Mouse (Mus musculus) thymus, postnatal 4 days (tissue): ENCODE data around the gene Dpysl5.
A peak's percentile ranks its signal among the peaks of the same experiment; 100 is the strongest.

Experiments used
- DNase-seq: peaks from one replicate; pipeline ENCODE4 v3.0.0; 2021

The Dpysl5 gene

DNA sequence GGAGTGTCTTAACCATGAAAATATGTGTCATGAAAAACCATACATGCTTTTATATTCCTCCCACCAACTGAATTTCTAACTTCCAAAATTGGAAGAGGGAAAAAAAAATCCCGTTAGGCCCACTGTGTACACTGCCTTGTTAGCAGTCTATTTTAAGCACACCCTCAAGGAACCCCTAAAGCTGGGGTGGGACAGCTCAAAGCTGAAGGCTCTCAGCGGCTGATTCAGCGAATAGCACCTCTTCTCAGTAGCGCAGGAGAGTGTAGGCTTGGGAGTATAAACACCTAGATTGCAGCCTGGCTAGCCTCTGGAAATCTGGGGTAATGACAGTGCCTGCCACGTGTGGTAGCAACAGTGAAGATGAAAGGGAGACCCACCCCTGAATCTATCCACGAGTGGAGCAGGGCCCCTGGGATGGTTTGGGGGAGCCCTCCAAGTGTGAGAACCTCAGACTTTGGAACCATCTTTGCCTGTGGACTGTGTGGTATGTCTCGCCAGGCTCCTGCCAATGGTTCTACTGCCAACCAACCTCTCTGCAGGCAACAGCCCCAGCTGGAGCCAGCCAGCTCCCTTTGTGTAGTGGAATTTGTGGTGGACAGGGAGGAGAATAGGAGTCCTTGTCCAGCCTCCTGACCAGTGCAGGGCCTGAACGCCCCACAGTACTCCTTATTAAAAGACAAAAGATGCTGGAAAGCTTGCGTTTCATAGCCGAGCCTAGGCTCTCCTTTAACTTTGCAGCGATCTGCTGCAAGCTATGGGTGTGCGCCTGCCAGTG, 54.4 kb downstream of the Dpysl5 start:
- DNase-seq = no peak

DNA sequence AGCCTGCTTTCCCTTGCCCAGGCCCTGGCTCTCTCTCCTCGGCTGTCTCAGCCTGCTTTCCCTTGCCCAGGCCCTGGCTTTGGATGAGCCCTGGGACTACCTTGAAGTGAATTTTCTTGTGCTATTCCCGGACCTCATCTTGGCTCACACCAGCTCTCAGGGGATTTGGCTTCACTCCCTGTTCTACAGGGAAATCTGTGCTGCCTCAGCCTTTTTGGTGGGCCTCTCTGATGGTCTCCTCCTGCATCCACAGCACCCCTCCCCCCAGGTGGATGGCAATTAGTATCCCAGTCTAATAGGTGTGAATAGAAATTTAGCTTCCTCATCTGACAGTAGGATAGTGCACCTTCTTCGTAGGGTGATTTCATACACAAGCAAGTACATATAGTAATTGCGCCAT, 56.7 kb downstream of the Dpysl5 start:
- no peak for DNase-seq

DNA sequence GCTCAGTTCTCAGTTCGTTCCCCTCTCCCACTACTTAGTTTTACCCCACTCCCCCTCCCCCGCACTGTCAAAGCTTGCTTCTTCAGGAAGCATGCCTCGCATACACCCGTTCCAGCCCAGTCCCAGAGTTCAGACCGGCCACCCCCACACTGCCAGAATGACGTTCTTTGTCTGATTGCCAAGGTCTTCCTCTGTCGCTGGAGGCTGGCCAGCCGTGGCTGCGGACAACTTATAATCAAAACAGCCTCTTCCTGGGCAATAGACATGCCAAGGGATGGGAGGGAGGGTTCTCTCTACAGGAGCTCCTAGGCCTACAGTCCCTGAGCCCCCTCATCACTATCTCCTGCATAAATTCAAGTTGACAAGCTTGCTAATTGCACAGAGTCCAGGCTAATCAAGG, 57.2 kb downstream of the Dpysl5 start:
- DNase-seq = no peak

- DNase-seq = no peak
Observed at GRCm38 (mm10) chr5:30769075-30769474, 57.7 kb downstream of the Dpysl5 start.

DNA sequence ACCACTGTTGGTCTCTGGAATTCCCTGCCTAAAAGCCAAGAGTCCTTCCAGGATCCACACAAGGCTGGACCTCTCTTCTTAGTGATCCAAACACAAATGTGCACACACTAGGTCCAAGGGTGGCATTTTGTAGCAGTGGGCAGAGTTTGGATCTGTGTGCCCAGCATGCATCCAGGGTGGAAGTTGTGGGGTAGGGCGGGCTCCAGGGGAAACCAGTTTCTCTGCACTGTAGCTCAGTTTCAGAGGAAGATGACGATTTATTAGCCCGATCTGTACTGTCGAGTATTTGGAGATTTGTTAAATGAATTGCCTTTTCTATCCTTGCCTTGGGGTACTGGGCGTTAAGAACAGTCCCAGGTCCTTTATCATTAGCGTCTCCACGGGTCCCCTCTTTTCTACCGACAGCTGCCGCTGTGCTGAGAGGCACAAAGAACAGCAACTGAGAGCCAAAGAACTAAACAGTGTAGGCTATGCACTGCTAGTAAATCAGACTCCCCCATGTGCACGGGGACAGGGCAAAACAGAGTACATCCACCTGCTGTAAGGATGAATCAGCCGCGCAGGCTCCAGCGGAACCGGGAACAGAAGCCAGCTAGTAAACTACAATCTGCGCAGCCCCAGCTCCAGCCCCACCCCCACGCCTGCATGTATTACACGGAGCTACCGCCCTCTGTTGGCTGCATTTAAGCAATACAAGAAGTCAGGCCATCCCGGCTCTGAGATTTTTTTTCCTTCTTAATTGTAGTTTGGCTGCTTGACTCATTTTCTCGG, 63.4 kb downstream of the Dpysl5 start:
- DNase-seq = peak; percentile 91

- no peak for DNase-seq
Observed at GRCm38 (mm10) chr5:30780699-30781098, 69.3 kb downstream of the Dpysl5 start.

GRCm38 (mm10) chr5:30781147-30781546, 69.8 kb downstream of the Dpysl5 start:
- DNase-seq = no peak

DNA sequence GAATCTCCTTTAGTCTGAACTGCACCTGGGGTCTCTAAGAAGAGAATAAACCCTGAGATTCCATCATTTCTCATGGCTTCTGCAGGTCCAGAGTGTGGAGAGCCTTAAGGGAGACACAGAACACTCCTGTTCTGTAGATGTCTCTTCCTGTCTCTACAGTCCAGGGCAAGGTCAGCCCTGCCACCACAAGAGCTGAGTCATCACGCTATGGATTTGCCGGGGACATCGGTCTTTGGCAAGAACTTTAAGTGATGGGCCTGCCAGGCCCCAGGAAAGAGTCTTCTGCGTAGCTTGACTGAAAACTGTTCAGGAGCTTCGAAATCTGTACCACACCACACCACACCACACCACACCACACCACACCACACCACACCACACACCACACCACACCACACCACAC, 76.0 kb downstream of the Dpysl5 start:
- no peak for DNase-seq

DNA sequence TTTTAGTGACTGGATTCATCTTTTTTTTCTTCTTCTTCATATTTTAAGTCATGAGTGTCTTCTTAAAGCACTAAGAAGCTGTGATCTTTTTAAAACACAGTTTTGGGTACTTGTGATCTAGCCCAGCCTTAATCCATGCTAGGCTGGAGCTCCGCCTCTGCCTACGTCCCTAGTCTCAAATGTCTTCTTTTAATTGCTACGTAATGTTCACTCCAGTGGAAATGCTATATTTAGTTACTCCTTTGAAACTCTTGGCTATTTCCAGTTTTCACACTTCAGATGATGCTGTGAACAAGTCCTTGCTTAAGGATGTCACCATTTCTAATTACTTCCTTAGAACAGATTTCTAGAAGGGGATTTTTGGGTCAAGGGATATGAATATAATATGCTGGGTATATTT, 78.7 kb downstream of the Dpysl5 start:
- DNase-seq = no peak

DNA sequence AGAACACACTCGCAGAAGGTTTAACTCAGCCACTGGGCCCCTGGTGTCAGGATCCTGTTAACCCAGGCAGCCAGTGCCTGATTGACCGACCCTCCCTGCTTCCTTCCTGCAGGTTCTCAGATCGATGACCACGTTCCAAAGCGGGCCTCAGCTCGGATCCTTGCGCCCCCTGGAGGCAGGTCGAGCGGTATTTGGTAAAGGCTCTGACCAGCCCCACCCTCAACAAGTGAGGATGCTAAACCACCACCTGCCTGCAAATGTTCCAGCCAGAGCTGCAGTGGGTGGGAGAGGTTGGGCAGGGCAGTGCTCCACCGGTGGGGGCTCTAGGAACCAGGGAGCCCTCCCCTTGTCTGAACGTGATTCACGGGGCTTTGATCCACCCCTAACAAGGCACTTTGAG, 84.8 kb downstream of the Dpysl5 start:
- peak; percentile 90 for DNase-seq

DNA sequence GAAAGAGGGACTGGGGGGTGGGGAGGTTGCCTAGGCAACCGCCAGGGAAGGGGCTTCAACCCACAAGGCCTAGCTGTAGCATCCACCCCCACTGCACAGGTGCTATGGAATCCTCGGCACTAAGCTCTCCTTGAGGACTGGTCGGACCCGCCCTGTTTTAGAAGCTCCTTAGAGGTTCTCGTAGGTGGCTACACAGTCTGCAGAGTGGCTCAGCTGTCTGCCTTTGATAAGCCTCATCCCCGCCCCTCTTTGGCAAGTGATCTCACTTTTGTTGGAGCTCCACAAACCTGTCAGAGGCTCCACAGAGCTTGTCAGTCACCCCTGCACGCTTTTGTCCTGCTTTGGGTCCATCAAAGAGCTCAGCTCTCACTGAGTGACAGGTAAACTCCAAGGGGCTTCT, 86.1 kb downstream of the Dpysl5 start:
- no peak for DNase-seq

GRCm38 (mm10) chr5:30797982-30798381, 86.6 kb downstream of the Dpysl5 start:
- no peak for DNase-seq

DNA sequence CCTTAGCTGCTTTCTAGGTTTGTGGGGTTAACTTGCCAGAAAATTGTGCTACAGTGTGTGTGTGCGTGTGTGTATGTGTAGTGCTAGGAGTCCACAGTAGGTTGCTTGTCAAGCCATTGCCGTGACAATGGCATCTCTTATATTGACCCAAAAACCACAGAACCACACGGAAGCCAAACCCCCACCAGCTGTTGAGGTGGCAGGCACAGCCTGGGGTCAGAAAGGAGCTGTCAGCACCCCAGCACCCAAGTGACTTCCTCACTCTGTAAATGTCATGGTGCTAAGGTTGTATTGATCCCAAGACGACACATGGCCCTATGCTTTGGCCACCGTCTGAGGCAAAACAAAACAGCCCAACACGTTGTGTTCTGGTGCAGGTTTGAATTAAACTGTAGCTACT, 87.6 kb downstream of the Dpysl5 start:
- DNase-seq = no peak

GRCm38 (mm10) chr5:30802724-30803467, 91.5 kb downstream of the Dpysl5 start:
- DNase-seq = no peak

DNA sequence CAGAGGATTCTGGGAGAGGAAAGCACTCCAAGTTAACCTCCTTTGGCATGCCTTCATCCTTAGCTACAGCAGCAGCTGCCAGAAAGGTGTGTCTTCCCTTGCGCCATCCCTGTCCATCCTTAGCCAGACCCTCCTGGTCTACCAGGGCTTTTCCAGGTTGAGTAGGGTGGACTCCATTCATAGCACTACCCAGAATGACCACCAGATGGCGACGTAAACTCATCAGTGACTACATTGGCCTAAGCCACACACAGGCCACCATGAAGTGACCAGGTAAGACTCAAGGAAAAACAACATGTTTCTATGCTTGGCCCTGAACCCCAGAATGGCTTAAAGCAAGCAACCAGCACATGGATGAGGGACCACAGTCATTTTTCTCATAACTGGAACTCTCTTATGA, 94.7 kb downstream of the Dpysl5 start:
- DNase-seq = peak; percentile 86

- DNase-seq = peak; percentile 87
Observed at GRCm38 (mm10) chr5:30814424-30815119, 103.2 kb downstream of the Dpysl5 start, which contains the start of gene Mapre3. Mapre3 (plus strand) TSS chr5:30814641.

GRCm38 (mm10) chr5:30815120-30815465, 103.7 kb downstream of the Dpysl5 start:
- no peak for DNase-seq

GRCm38 (mm10) chr5:30816261-30816791, 105.0 kb downstream of the Dpysl5 start:
- no peak for DNase-seq

- no peak for DNase-seq
Observed at GRCm38 (mm10) chr5:30818758-30819309, 107.5 kb downstream of the Dpysl5 start.

GRCm38 (mm10) chr5:30822689-30823088, 111.3 kb downstream of the Dpysl5 start:
- no peak for DNase-seq

DNA sequence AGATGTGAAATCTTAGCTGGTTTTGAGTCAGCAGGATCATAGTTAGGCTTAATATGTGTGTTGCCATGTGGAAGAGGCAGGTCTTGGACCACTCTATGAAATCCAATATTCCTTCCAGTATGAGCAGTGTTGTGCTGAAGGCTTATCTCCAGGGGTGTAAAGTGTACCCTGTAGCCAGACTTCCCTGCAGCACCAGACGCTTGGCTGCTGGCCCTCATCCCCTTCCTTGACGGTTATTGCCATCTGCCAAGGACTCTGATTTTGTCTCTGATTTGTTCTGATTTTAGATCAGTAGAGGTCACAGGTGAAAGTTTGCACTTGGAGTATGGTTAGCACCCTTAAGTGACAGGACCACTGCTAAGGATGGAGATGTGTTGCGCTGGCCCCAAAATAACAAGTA, 111.7 kb downstream of the Dpysl5 start:
- DNase-seq = no peak
